Mouse (Mus musculus) C2C12 (cell line): Measurements from ENCODE around the gene Anxa9.

Experiments
- CTCF ChIP-seq: IDR thresholded peaks from one replicate; pipeline ENCODE4 v1.5.1; 2011; ENCODE audit not compliant: control insufficient read depth, insufficient read depth, insufficient read length
- USF1 ChIP-seq: IDR thresholded peaks from one replicate; pipeline ENCODE4 v1.6.1; 2011; ENCODE audit warnings: low read depth, mild to moderate bottlenecking, control low read depth, moderate library complexity

- TF ChIP-seq CTCF (peak; percentile 55), USF1 (no peak)
Observed at GRCm38 (mm10) chr3:95263089-95263739, 43.8 kb downstream of the Anxa9 start.
